ENCODE assay signal across 11 mouse cellular contexts in genomic region chr2:73005611-73006515, GRCm38 (mm10). TPM values are rescaled to one million over a fixed set of nuclear protein-coding genes. Genes with fewer than 3 reads are reported as not detected.
DNase-seq lines count a peak whose midpoint lies in the region; ATAC-seq lines count a peak whose summit lies in the region.
"Had no signal": no experiment of that assay in that cellular context is flagged by ENCODE, and none has a peak within 500 bp of the region (broad histone marks: within the 10 kb centered on the region; RNA-seq: fewer than 3 reads in every experiment).

No protein-coding gene starts in this region.

- H3K27me3 ChIP-seq in megakaryocyte, embryonic 14.5 days (replicated peaks) = no peaks in the 10 kb centered on the region
- no peaks in the 10 kb centered on the region for H3K27me3 ChIP-seq in intestine, embryonic 16.5 days (replicated peaks; ENCODE audit: control insufficient read depth, insufficient read depth, low read length)
- no peaks in the 10 kb centered on the region for H3K27me3 ChIP-seq in stomach, embryonic 15.5 days (replicated peaks)

- peaks cover 2% of the 10 kb centered on the region for H3K36me3 ChIP-seq in megakaryocyte, embryonic 14.5 days (replicated peaks; ENCODE audit: low read length)
- no peaks in the 10 kb centered on the region for H3K36me3 ChIP-seq in intestine, embryonic 16.5 days (ENCODE audit: control insufficient read depth, insufficient read depth, low read length)
- no peaks in the 10 kb centered on the region for H3K36me3 ChIP-seq in stomach, embryonic 15.5 days

- H3K9me3 ChIP-seq in megakaryocyte, embryonic 14.5 days = peaks cover 22% of the 10 kb centered on the region
- H3K9me3 ChIP-seq in intestine, embryonic 16.5 days (ENCODE audit: control insufficient read depth, low read length) = peaks cover 5% of the 10 kb centered on the region; the same call in 1 of the 2 replicates
- H3K9me3 ChIP-seq in stomach, embryonic 15.5 days = no peaks in the 10 kb centered on the region

- H3K27ac ChIP-seq in intestine, embryonic 16.5 days (ENCODE audit: low read length) = peak overlapping the region; percentile 86
- peak overlapping the region; percentile 91 for H3K27ac ChIP-seq in stomach, embryonic 15.5 days

- H3K4me2 ChIP-seq in intestine, embryonic 16.5 days (ENCODE audit: low read depth, low read length) = no peak overlapping the region
- no peak overlapping the region for H3K4me2 ChIP-seq in stomach, embryonic 15.5 days

- peaks cover 42% of the 10 kb centered on the region for H3K4me1 ChIP-seq in megakaryocyte, embryonic 14.5 days
- H3K4me1 ChIP-seq in intestine, embryonic 16.5 days (ENCODE audit: control insufficient read depth, insufficient read depth, low read length) = peaks cover 20% of the 10 kb centered on the region
- H3K4me1 ChIP-seq in stomach, embryonic 15.5 days = peaks cover 25% of the 10 kb centered on the region

- H3K9ac ChIP-seq in intestine, embryonic 16.5 days (ENCODE audit: low read depth, low read length) = no peak overlapping the region
- H3K9ac ChIP-seq in stomach, embryonic 15.5 days = no peak overlapping the region

- peak; percentile 31 to 34 for DNase-seq in cerebellum, postnatal 10 days
- no peak for DNase-seq in cerebellum, postnatal 36 days
- DNase-seq in adrenal gland, postnatal 14 days = no peak
- DNase-seq in urinary bladder, postnatal 25 days (ENCODE audit: low spot score) = no peak
- DNase-seq: cerebellum, adult 9-11 months had no signal

- 60% methylated on average over 3 of the region's 3 CpGs for WGBS in intestine, embryonic 16.5 days
- WGBS in stomach, embryonic 15.5 days = 40% methylated on average over 3 of the region's 3 CpGs

- ATAC-seq in megakaryocyte, adult 5-6 weeks (ENCODE audit: poor library complexity, severe bottlenecking) = no peak
- ATAC-seq in intestine, embryonic 16.5 days = no peak
- no peak for ATAC-seq in stomach, embryonic 15.5 days (ENCODE audit: insufficient read depth, low FRiP score, low read depth)

- peak overlapping the region; percentile 70 for H3K4me3 ChIP-seq in megakaryocyte, embryonic 14.5 days (replicated peaks)
- H3K4me3 ChIP-seq in intestine, embryonic 16.5 days (ENCODE audit: low read length) = no peak overlapping the region
- no peak overlapping the region for H3K4me3 ChIP-seq in stomach, embryonic 15.5 days (replicated peaks)

RNA-seq across cellular contexts. Expression of gene Gm11084, which starts 19.3 kb away (rescaled TPM):
- not detected in 2 replicates for polyA plus RNA-seq in megakaryocyte, embryonic 14.5 days (2012; ENCODE audit: insufficient read depth, low replicate concordance)
- not detected in 2 replicates for total RNA-seq in megakaryocyte, adult 5-6 weeks (2015)
- total RNA-seq in megakaryocyte, adult 5-6 weeks (2017) = not detected in 2 replicates
- not detected in 2 replicates for polyA plus RNA-seq in intestine, embryonic 16.5 days (2015; fragmentation: Nextera tagmentation; extraction: Ambion mirVana)
- not detected in 2 replicates for polyA plus RNA-seq in stomach, embryonic 15.5 days (2015; fragmentation: Nextera tagmentation; extraction: Ambion mirVana)
- total RNA-seq in adrenal gland, postnatal 14 days (2021) = not detected in 2 replicates
- polyA plus RNA-seq: C2C12; limb, embryonic 11.5 days had no signal

RNA-seq across cellular contexts. Expression of gene Sp3, which starts 25.6 kb away (rescaled TPM):
- polyA plus RNA-seq in megakaryocyte, embryonic 14.5 days (2012; ENCODE audit: insufficient read depth, low replicate concordance) = 2.3 and 2.5 TPM in 2 replicates
- 196 and 198 TPM in 2 replicates for total RNA-seq in megakaryocyte, adult 5-6 weeks (2015)
- total RNA-seq in megakaryocyte, adult 5-6 weeks (2017) = 220 and 269 TPM in 2 replicates
- 33.3 and 35.0 TPM in 2 replicates for polyA plus RNA-seq in intestine, embryonic 16.5 days (2015; fragmentation: Nextera tagmentation; extraction: Ambion mirVana)
- 49.2 and 49.8 TPM in 2 replicates for polyA plus RNA-seq in stomach, embryonic 15.5 days (2015; fragmentation: Nextera tagmentation; extraction: Ambion mirVana)
- total RNA-seq in adrenal gland, postnatal 14 days (2021) = 58.9 and 65.9 TPM in 2 replicates

Comparison
In these comparisons a context has a peak if more than half of its experiments do, and no peak if none do; other contexts are left out.
1. DNase-seq: peak in cerebellum, postnatal 10 days (2 of 2); none in cerebellum, postnatal 36 days (0 of 2), adrenal gland, postnatal 14 days (single experiment) and urinary bladder, postnatal 25 days (single experiment).